Mouse (Mus musculus) embryonic facial prominence, embryonic 10.5 days (tissue): Measurements from ENCODE around the gene Pgpep1. TPM values are rescaled to one million over a fixed set of nuclear protein-coding genes. Genes with fewer than 3 reads are reported as not detected.

Experiments used
- DNase-seq: peaks from one replicate; pipeline ENCODE4 v3.0.0-alpha.2; 2017; ENCODE audit warnings: low spot score
- H3K27ac ChIP-seq: fragments of 300-500 bp; sonication (generic); replicated peaks from 2 replicates; pipeline ENCODE4 v1.5.1; 2016; ENCODE audit warnings: mild to moderate bottlenecking
- H3K27me3 ChIP-seq: fragments of 300-500 bp; sonication (generic); replicated peaks from 2 replicates; pipeline ENCODE4 v1.6.1; 2016; ENCODE audit warnings: low read depth, mild to moderate bottlenecking; ENCODE audit not compliant: poor library complexity, severe bottlenecking
- H3K36me3 ChIP-seq: fragments of 300-500 bp; sonication (generic); replicated peaks from 2 replicates; pipeline ENCODE4 v1.6.1; 2016; ENCODE audit warnings: mild to moderate bottlenecking, moderate library complexity
- H3K4me1 ChIP-seq: fragments of 300-500 bp; sonication (generic); 2 replicates; pipeline ENCODE4 v1.6.1; 2016
- H3K4me3 ChIP-seq: fragments of 300-500 bp; sonication (generic); 2 replicates; pipeline ENCODE4 v1.5.1; 2016; ENCODE audit warnings: mild to moderate bottlenecking, moderate library complexity
- H3K9me3 ChIP-seq: fragments of 300-500 bp; sonication (generic); 2 replicates; pipeline ENCODE4 v1.6.1; 2016; ENCODE audit warnings: mild to moderate bottlenecking
- WGBS: fragments of 180-500 bp; shearing (Covaris S2); methylation state at CpG from one replicate; pipeline ENCODE4 v1.1.7; 2016; 5-methylcytosine and 5-hydroxymethylcytosine counted together
- polyA plus RNA-seq: library from polyadenylated mRNA; unstranded; fragments of >200 nt; fragmentation: Nextera tagmentation; extraction: Ambion mirVana; gene quantifications from 2 replicates; pipeline ENCODE4 v1.2.1, GENCODE M21; 2016

Gene Pgpep1
- polyA plus RNA-seq, 1 experiment from 2014 or later: 51.8 TPM

GRCm38 (mm10) chr8:70653226-70653625, 7.0 kb downstream of the Pgpep1 start:
- WGBS: 67% methylated on average over 2 of the region's 2 CpGs
- Histone ChIP-seq H3K36me3 (peaks cover 87% of the 10 kb centered on the region), H3K9me3 (no peaks in the 10 kb centered on the region), H3K4me1 (peaks cover 60% of the 10 kb centered on the region), H3K27ac (no peak overlapping the region), H3K4me3 (no peak overlapping the region), H3K27me3 (no peaks in the 10 kb centered on the region)
- DNase-seq: peak; percentile 67

GRCm38 (mm10) chr8:70650351-70650750, 9.8 kb downstream of the Pgpep1 start:
- Histone ChIP-seq H3K36me3 (peaks cover 65% of the 10 kb centered on the region), H3K9me3 (no peaks in the 10 kb centered on the region), H3K27me3 (no peaks in the 10 kb centered on the region), H3K4me1 (peaks cover 62% of the 10 kb centered on the region), H3K4me3 (no peak overlapping the region), H3K27ac (no peak overlapping the region)
- DNase-seq: no peak
- 93% methylated on average over 17 of the region's 17 CpGs for WGBS

GRCm38 (mm10) chr8:70649324-70649723, 10.9 kb downstream of the Pgpep1 start:
- no peaks in the 10 kb centered on the region for H3K27me3 ChIP-seq
- H3K4me3 ChIP-seq: no peak overlapping the region
- peak overlapping the region; percentile 49 for H3K27ac ChIP-seq
- no peaks in the 10 kb centered on the region for H3K9me3 ChIP-seq
- 89% methylated on average over 4 of the region's 4 CpGs for WGBS
- no peak for DNase-seq
- H3K36me3 ChIP-seq: peaks cover 54% of the 10 kb centered on the region
- H3K4me1 ChIP-seq: peaks cover 60% of the 10 kb centered on the region

- DNase-seq: no peak
- Histone ChIP-seq H3K4me3 (no peak overlapping the region), H3K9me3 (no peaks in the 10 kb centered on the region), H3K27ac (peak overlapping the region; percentile 49), H3K36me3 (peaks cover 51% of the 10 kb centered on the region), H3K4me1 (peaks cover 60% of the 10 kb centered on the region), H3K27me3 (no peaks in the 10 kb centered on the region)
- 67% methylated on average over 3 of the region's 3 CpGs for WGBS
Measured at GRCm38 (mm10) chr8:70648921-70649320, 11.3 kb downstream of the Pgpep1 start.

GRCm38 (mm10) chr8:70648164-70648442, 12.1 kb downstream of the Pgpep1 start:
- H3K4me1 ChIP-seq: peaks cover 60% of the 10 kb centered on the region
- DNase-seq: no peak
- H3K36me3 ChIP-seq: peaks cover 45% of the 10 kb centered on the region
- 23% methylated on average over 1 of the region's 1 CpGs for WGBS
- H3K4me3 ChIP-seq: no peak overlapping the region
- H3K27me3 ChIP-seq: no peaks in the 10 kb centered on the region
- no peaks in the 10 kb centered on the region for H3K9me3 ChIP-seq
- peak overlapping the region; percentile 79 for H3K27ac ChIP-seq

- Histone ChIP-seq H3K27ac (peak overlapping the region; percentile 79), H3K9me3 (no peaks in the 10 kb centered on the region), H3K27me3 (no peaks in the 10 kb centered on the region), H3K4me1 (peaks cover 59% of the 10 kb centered on the region), H3K36me3 (peaks cover 43% of the 10 kb centered on the region), H3K4me3 (peak overlapping the region; percentile 30; the same call in 1 of the 2 replicates)
- DNase-seq: peak; percentile 68
- 48% methylated on average over 8 of the region's 8 CpGs for WGBS
Measured at GRCm38 (mm10) chr8:70647343-70648163, 12.6 kb downstream of the Pgpep1 start.

GRCm38 (mm10) chr8:70646775-70647174, 13.4 kb downstream of the Pgpep1 start:
- peak overlapping the region; percentile 79 for H3K27ac ChIP-seq
- no peak overlapping the region for H3K4me3 ChIP-seq

GRCm38 (mm10) chr8:70646369-70646768, 13.8 kb downstream of the Pgpep1 start:
- Histone ChIP-seq H3K4me3 (no peak overlapping the region), H3K27ac (peak overlapping the region; percentile 79), H3K36me3 (peaks cover 31% of the 10 kb centered on the region), H3K27me3 (no peaks in the 10 kb centered on the region), H3K9me3 (no peaks in the 10 kb centered on the region), H3K4me1 (peaks cover 55% of the 10 kb centered on the region)
- 75% methylated on average over 6 of the region's 6 CpGs for WGBS
- no peak for DNase-seq

More at GRCm38 (mm10) chr8:70646775-70647174, 13.4 kb downstream of the Pgpep1 start:
- DNase-seq: no peak
- H3K4me1 ChIP-seq: peaks cover 55% of the 10 kb centered on the region
- H3K9me3 ChIP-seq: no peaks in the 10 kb centered on the region
- H3K36me3 ChIP-seq: peaks cover 35% of the 10 kb centered on the region
- no peaks in the 10 kb centered on the region for H3K27me3 ChIP-seq

- Histone ChIP-seq H3K27me3 (no peaks in the 10 kb centered on the region), H3K27ac (peak overlapping the region; percentile 48; the same call in 1 of the 2 replicates), H3K9me3 (no peaks in the 10 kb centered on the region), H3K4me1 (peaks cover 55% of the 10 kb centered on the region), H3K4me3 (no peak overlapping the region), H3K36me3 (peaks cover 24% of the 10 kb centered on the region)
- DNase-seq: no peak
- WGBS: 63% methylated on average over 17 of the region's 17 CpGs
Measured at GRCm38 (mm10) chr8:70645501-70646224, 14.5 kb downstream of the Pgpep1 start.

- WGBS: 76% methylated on average over 2 of the region's 2 CpGs
- no peak overlapping the region for H3K4me3 ChIP-seq
- no peak for DNase-seq
- H3K4me1 ChIP-seq: peaks cover 46% of the 10 kb centered on the region
- H3K27ac ChIP-seq: no peak overlapping the region
- no peaks in the 10 kb centered on the region for H3K27me3 ChIP-seq
- H3K9me3 ChIP-seq: no peaks in the 10 kb centered on the region
- peaks cover 8% of the 10 kb centered on the region for H3K36me3 ChIP-seq
Measured at GRCm38 (mm10) chr8:70644065-70644464, 16.1 kb downstream of the Pgpep1 start.

- no peak overlapping the region for H3K27ac ChIP-seq
- H3K27me3 ChIP-seq: no peaks in the 10 kb centered on the region
- H3K36me3 ChIP-seq: no peaks in the 10 kb centered on the region
- peaks cover 36% of the 10 kb centered on the region for H3K4me1 ChIP-seq
- DNase-seq: no peak
- H3K9me3 ChIP-seq: no peaks in the 10 kb centered on the region
- no peak overlapping the region for H3K4me3 ChIP-seq
- 64% methylated on average over 3 of the region's 3 CpGs for WGBS
Measured at GRCm38 (mm10) chr8:70643019-70643418, 17.2 kb downstream of the Pgpep1 start.

GRCm38 (mm10) chr8:70638752-70639151, 21.4 kb downstream of the Pgpep1 start:
- WGBS: 79% methylated on average over 9 of the region's 9 CpGs
- DNase-seq: no peak
- Histone ChIP-seq H3K27ac (no peak overlapping the region), H3K36me3 (no peaks in the 10 kb centered on the region), H3K4me1 (peaks cover 21% of the 10 kb centered on the region), H3K9me3 (no peaks in the 10 kb centered on the region), H3K27me3 (0 out of 2 replicates have a peak, but pooled peaks cover 3% of the 10 kb centered on the region), H3K4me3 (no peak overlapping the region)

- Histone ChIP-seq H3K36me3 (no peaks in the 10 kb centered on the region), H3K4me1 (peaks cover 28% of the 10 kb centered on the region), H3K27ac (peak overlapping the region; percentile 57; the same call in 1 of the 2 replicates), H3K4me3 (no peak overlapping the region), H3K27me3 (peaks cover 21% of the 10 kb centered on the region), H3K9me3 (no peaks in the 10 kb centered on the region)
- no peak for DNase-seq
- 61% methylated on average over 8 of the region's 8 CpGs for WGBS
Measured at GRCm38 (mm10) chr8:70636838-70637237, 23.4 kb downstream of the Pgpep1 start.
